Comparison of ENCODE assay signal across 11 mouse cellular contexts in genomic region chr7:31098697-31099611, GRCm38 (mm10). TPM values are rescaled to one million over a fixed set of nuclear protein-coding genes. Genes with fewer than 3 reads are reported as not detected.
A peak's percentile ranks its signal among the peaks of the same experiment; 100 is the strongest.
DNase-seq lines count a peak whose midpoint lies in the region; ATAC-seq lines count a peak whose summit lies in the region.
"Had no signal": no experiment of that assay in that cellular context is flagged by ENCODE, and none has a peak within 500 bp of the region (broad histone marks: within the 10 kb centered on the region; RNA-seq: fewer than 3 reads in every experiment).

No protein-coding gene starts in this region.

- H3K4me2 ChIP-seq in kidney, embryonic 15.5 days, result no peak overlapping the region
- no peak overlapping the region for H3K4me2 ChIP-seq in forebrain, embryonic 15.5 days (replicated peaks)

- no peak overlapping the region for H3K9ac ChIP-seq in kidney, embryonic 15.5 days
- H3K9ac ChIP-seq in forebrain, embryonic 15.5 days (replicated peaks), result no peak overlapping the region
- H3K9ac ChIP-seq: hindbrain, embryonic 15.5 days; stomach, embryonic 15.5 days had no signal

- 76% methylated on average over 22 of the region's 22 CpGs for WGBS in kidney, embryonic 15.5 days
- WGBS in forebrain, embryonic 15.5 days, result 82% methylated on average over 22 of the region's 22 CpGs

- H3K4me1 ChIP-seq in kidney, embryonic 15.5 days, result peaks cover 8% of the 10 kb centered on the region
- no peaks in the 10 kb centered on the region for H3K4me1 ChIP-seq in forebrain, embryonic 15.5 days

- 0 out of 2 replicates have a peak, but pooled peaks have one; percentile 16 for ATAC-seq in kidney, embryonic 15.5 days (replicated peaks; ENCODE audit: low FRiP score)
- no peak for ATAC-seq in forebrain, embryonic 15.5 days (replicated peaks)

- no peak for DNase-seq in kidney, postnatal 14 days
- DNase-seq in thymus, postnatal 4 days, result peak; percentile 43
- no peak for DNase-seq in thymus, adult 18-20 months
- DNase-seq in adrenal gland, postnatal 14 days, result peak; percentile 77
- no peak for DNase-seq in ovary, postnatal 10 days (ENCODE audit: low spot score)
- DNase-seq: layer of hippocampus, postnatal 36 days had no signal

- H3K9me3 ChIP-seq in kidney, embryonic 15.5 days (replicated peaks), result no peaks in the 10 kb centered on the region
- H3K9me3 ChIP-seq in forebrain, embryonic 15.5 days, result no peaks in the 10 kb centered on the region
- H3K9me3 ChIP-seq: heart, embryonic 10.5 days; hindbrain, embryonic 15.5 days; stomach, embryonic 15.5 days had no signal

- no peaks in the 10 kb centered on the region for H3K36me3 ChIP-seq in kidney, embryonic 15.5 days
- no peaks in the 10 kb centered on the region for H3K36me3 ChIP-seq in forebrain, embryonic 15.5 days
- H3K36me3 ChIP-seq: heart, embryonic 10.5 days; hindbrain, embryonic 15.5 days; stomach, embryonic 15.5 days had no signal

- no peak overlapping the region for H3K27ac ChIP-seq in kidney, embryonic 15.5 days
- no peak overlapping the region for H3K27ac ChIP-seq in forebrain, embryonic 15.5 days (replicated peaks)
- H3K27ac ChIP-seq: hindbrain, embryonic 15.5 days; stomach, embryonic 15.5 days had no signal

- no peaks in the 10 kb centered on the region for H3K27me3 ChIP-seq in kidney, embryonic 15.5 days
- no peaks in the 10 kb centered on the region for H3K27me3 ChIP-seq in forebrain, embryonic 15.5 days
- H3K27me3 ChIP-seq: hindbrain, embryonic 15.5 days; stomach, embryonic 15.5 days had no signal

- H3K4me3 ChIP-seq in kidney, embryonic 15.5 days (replicated peaks), result no peak overlapping the region
- H3K4me3 ChIP-seq in forebrain, embryonic 15.5 days, result no peak overlapping the region

RNA-seq across cellular contexts. Expression of gene Hpn, which starts 16.1 kb away (rescaled TPM):
- 40.6 and 45.0 TPM in 2 replicates for polyA plus RNA-seq in kidney, embryonic 15.5 days (2015; fragmentation: Nextera tagmentation; extraction: Ambion mirVana)
- 3.8 and 41.6 TPM in 2 replicates for total RNA-seq in adrenal gland, postnatal 14 days (2021)
- polyA plus RNA-seq in forebrain, embryonic 15.5 days (2015; fragmentation: Nextera tagmentation; extraction: Ambion mirVana), result 0.36 TPM in 1 of 2 replicates, not detected in the other

RNA-seq across cellular contexts. Expression of gene Fxyd3, which starts 22.4 kb away (rescaled TPM):
- 14.3 and 14.8 TPM in 2 replicates for polyA plus RNA-seq in kidney, embryonic 15.5 days (2015; fragmentation: Nextera tagmentation; extraction: Ambion mirVana)
- 2.9 and 5.6 TPM in 2 replicates for total RNA-seq in adrenal gland, postnatal 14 days (2021)
- polyA plus RNA-seq in forebrain, embryonic 15.5 days (2015; fragmentation: Nextera tagmentation; extraction: Ambion mirVana), result not detected in 2 replicates
- total RNA-seq: layer of hippocampus, postnatal 36 days had no signal

RNA-seq across cellular contexts. Expression of gene Scn1b, which starts 27.8 kb away (rescaled TPM):
- 1.4 and 2.0 TPM in 2 replicates for polyA plus RNA-seq in kidney, embryonic 15.5 days (2015; fragmentation: Nextera tagmentation; extraction: Ambion mirVana)
- total RNA-seq in adrenal gland, postnatal 14 days (2021), result 8.6 and 11.8 TPM in 2 replicates
- polyA plus RNA-seq in forebrain, embryonic 15.5 days (2015; fragmentation: Nextera tagmentation; extraction: Ambion mirVana), result 4.3 and 4.4 TPM in 2 replicates

RNA-seq across cellular contexts. Expression of gene Lgi4, which starts 39.8 kb away (rescaled TPM):
- 0.34 and 0.44 TPM in 2 replicates for polyA plus RNA-seq in kidney, embryonic 15.5 days (2015; fragmentation: Nextera tagmentation; extraction: Ambion mirVana)
- total RNA-seq in adrenal gland, postnatal 14 days (2021), result 5.6 TPM in 2 replicates
- 0.20 and 0.26 TPM in 2 replicates for polyA plus RNA-seq in forebrain, embryonic 15.5 days (2015; fragmentation: Nextera tagmentation; extraction: Ambion mirVana)

RNA-seq across cellular contexts. Expression of gene Fxyd1, which starts 42.0 kb away (rescaled TPM):
- polyA plus RNA-seq in kidney, embryonic 15.5 days (2015; fragmentation: Nextera tagmentation; extraction: Ambion mirVana), result 50.8 and 57.9 TPM in 2 replicates
- 340 and 374 TPM in 2 replicates for total RNA-seq in adrenal gland, postnatal 14 days (2021)
- 8.2 and 14.7 TPM in 2 replicates for polyA plus RNA-seq in forebrain, embryonic 15.5 days (2015; fragmentation: Nextera tagmentation; extraction: Ambion mirVana)

Comparison
In these comparisons a context has a peak if more than half of its experiments do, and no peak if none do; other contexts are left out.
1. DNase-seq: peak in thymus, postnatal 4 days (single experiment) and adrenal gland, postnatal 14 days (single experiment); none in kidney, postnatal 14 days (single experiment), thymus, adult 18-20 months (0 of 2) and ovary, postnatal 10 days (single experiment).
2. RNA of gene Hpn, which starts 16.1 kb away (polyA plus RNA-seq): 40.6 to 45.0 TPM in kidney, embryonic 15.5 days; 0.36 TPM in forebrain, embryonic 15.5 days; every median in the first group is over 10 times any median in the second.
3. RNA of gene Fxyd3, which starts 22.4 kb away (polyA plus RNA-seq): 14.3 to 14.8 TPM in kidney, embryonic 15.5 days; not detected in forebrain, embryonic 15.5 days; every median in the first group is over 10 times any median in the second.